Mouse (Mus musculus) E14TG2a.4 (cell line): ENCODE results near the gene Asxl2.

Experiments used
- CTCF ChIP-seq: conservative IDR thresholded peaks from 2 replicates; pipeline ENCODE4 v1.5.1; 2014; ENCODE audit warnings: low read length
- POU5F1 ChIP-seq: IDR thresholded peaks from 2 replicates; pipeline ENCODE4 v1.6.1; 2014; ENCODE audit warnings: low read length, borderline replicate concordance

- TF ChIP-seq CTCF (peak; percentile 58), POU5F1 (no peak)
Measured at GRCm38 (mm10) chr12:3437815-3438214, 11.2 kb downstream of the Asxl2 start.
